Mouse (Mus musculus): ENCODE measurements at regions not wholly inside any gene's neighbourhood (a gene's known extent, or its start where the extent isn't known, plus 50 kb on each side); places are given as distances from the start of the nearest gene placed in this dataset.
A peak's percentile ranks its signal among the peaks of the same experiment; 100 is the strongest.

DNA sequence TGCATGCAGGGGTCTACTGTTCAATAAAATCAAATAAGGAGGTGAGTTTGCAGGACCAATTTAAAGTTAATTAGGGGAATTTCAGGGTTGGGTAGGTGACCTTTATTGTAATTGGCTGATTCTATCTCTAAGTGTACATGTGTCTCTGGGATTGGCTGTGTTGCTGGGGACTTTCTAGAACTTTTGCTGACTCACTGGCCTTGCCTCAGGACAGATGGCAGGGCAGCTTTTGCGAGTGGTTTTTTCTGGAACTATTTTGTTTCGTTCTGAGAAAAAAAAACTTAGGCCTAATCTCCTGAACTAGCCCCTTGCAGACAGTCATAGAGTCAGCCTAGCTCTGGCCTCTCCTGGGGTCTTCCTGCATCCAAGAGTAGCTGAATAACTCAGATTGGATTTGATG is 249.3 kb upstream of the Mdga2 start:
- peaks cover 0 to 12% of the 10 kb centered on the region in 2 experiments; a peak in 1 of 4 replicates for H3K4me1 ChIP-seq (ENCODE audit: control insufficient read depth in 1 of 2, insufficient read depth in 2 of 2)
- H3K4me2 ChIP-seq (ENCODE audit: insufficient read depth, low read depth, poor library complexity, severe bottlenecking) = no peak overlapping the region
- H3K27ac ChIP-seq (ENCODE audit: insufficient read depth, low read depth) = no peak overlapping the region
- in situ Hi-C loops (cut with MboI; ENCODE audit: low pct_ligation_motif_present, low pct_unique_long_range_greater_than_20kb, low sequenced_read_pairs) (no loop called here), dilution Hi-C loops (cut with MboI; ENCODE audit: extremely low pct_ligation_motif_present, extremely low pct_unique_long_range_greater_than_20kb, low sequenced_read_pairs) (no loop called here)
- no peak overlapping the region for H3K4me3 ChIP-seq (replicated peaks in 1 of 3; ENCODE audit: low read depth in 2 of 3, low read length in 2 of 3, poor library complexity in 1 of 3)
- no peaks in the 10 kb centered on the region for H3K9me3 ChIP-seq (replicated peaks; ENCODE audit: low read length)
- H3K9ac ChIP-seq (ENCODE audit: insufficient read depth, low read depth) = no peak overlapping the region
- H3K27me3 ChIP-seq (replicated peaks) = no peaks in the 10 kb centered on the region
- no peaks in the 10 kb centered on the region for H3K36me3 ChIP-seq (replicated peaks in 1 of 2; ENCODE audit: control insufficient read depth in 1 of 2, insufficient read depth in 1 of 2, low read length in 1 of 2)
- TF ChIP-seq JUND (conservative IDR thresholded peaks at IDR 0.05; ENCODE audit: low read depth, low read length) = no peak
- TF ChIP-seq ZMIZ1 (IDR thresholded peaks at IDR 0.05; ENCODE audit: low read depth, low read length) = no peak
- TF ChIP-seq ETS1 (conservative IDR thresholded peaks at IDR 0.05; ENCODE audit: low read depth, low read length) = no peak
- no peak for TF ChIP-seq HCFC1 (IDR thresholded peaks at IDR 0.05; ENCODE audit: low read depth, low read length)
- TF ChIP-seq NRF1 (IDR thresholded peaks at IDR 0.05; ENCODE audit: low read depth, low read length) = no peak
- TF ChIP-seq TBP (conservative IDR thresholded peaks at IDR 0.05; ENCODE audit: low read depth, low read length) = no peak
- no peak for TF ChIP-seq BHLHE40 (IDR thresholded peaks at IDR 0.05; ENCODE audit: low read depth, low read length)
- no peak for TF ChIP-seq KAT2A (IDR thresholded peaks at IDR 0.05; ENCODE audit: insufficient replicate concordance, low read length)
- no peak for TF ChIP-seq ELF1 (IDR thresholded peaks at IDR 0.05; ENCODE audit: low read depth, low read length)
- no peak for TF ChIP-seq GABPA (IDR thresholded peaks at IDR 0.05; ENCODE audit: insufficient replicate concordance, low read depth, low read length)
- TF ChIP-seq UBTF (IDR thresholded peaks at IDR 0.05; ENCODE audit: low read depth, low read length) = no peak
- TF ChIP-seq SMC3 (IDR thresholded peaks at IDR 0.05; ENCODE audit: low read depth, low read length) = no peak
- no peaks in the 10 kb centered on the region for H3K79me2 ChIP-seq (replicated peaks; ENCODE audit: control insufficient read depth, extremely low read depth, insufficient read depth, poor library complexity, severe bottlenecking)
- DNase-seq (ENCODE audit: extremely low read depth) = peak; percentile 39

GRCm38 (mm10) chr12:67471001-67471400 is 248.7 kb upstream of the Mdga2 start:
- dilution Hi-C loops (cut with MboI; ENCODE audit: extremely low pct_ligation_motif_present, extremely low pct_unique_long_range_greater_than_20kb, low sequenced_read_pairs) = no loop called here

More at GRCm38 (mm10) chr12:67471001-67471400, 248.7 kb upstream of the Mdga2 start:
- Histone ChIP-seq H3K36me3 (replicated peaks in 1 of 2; ENCODE audit: control insufficient read depth in 1 of 2, insufficient read depth in 1 of 2, low read length in 1 of 2) (no peaks in the 10 kb centered on the region), H3K79me2 (replicated peaks; ENCODE audit: control insufficient read depth, extremely low read depth, insufficient read depth, poor library complexity, severe bottlenecking) (no peaks in the 10 kb centered on the region), H3K4me3 (replicated peaks in 1 of 3; ENCODE audit: low read depth in 2 of 3, low read length in 2 of 3, poor library complexity in 1 of 3) (no peak overlapping the region), H3K9ac (ENCODE audit: insufficient read depth, low read depth) (no peak overlapping the region), H3K9me3 (replicated peaks; ENCODE audit: low read length) (no peaks in the 10 kb centered on the region), H3K4me2 (ENCODE audit: insufficient read depth, low read depth, poor library complexity, severe bottlenecking) (no peak overlapping the region), H3K27me3 (replicated peaks) (no peaks in the 10 kb centered on the region), H3K27ac (ENCODE audit: insufficient read depth, low read depth) (no peak overlapping the region), H3K4me1 (ENCODE audit: control insufficient read depth in 1 of 2, insufficient read depth in 2 of 2) (peaks cover 0 to 12% of the 10 kb centered on the region in 2 experiments; a peak in 1 of 4 replicates)
- no peak for TF ChIP-seq GABPA (IDR thresholded peaks at IDR 0.05; ENCODE audit: insufficient replicate concordance, low read depth, low read length)
- TF ChIP-seq ETS1 (conservative IDR thresholded peaks at IDR 0.05; ENCODE audit: low read depth, low read length) = no peak
- TF ChIP-seq KAT2A (IDR thresholded peaks at IDR 0.05; ENCODE audit: insufficient replicate concordance, low read length) = no peak
- no peak for TF ChIP-seq RAD21 (IDR thresholded peaks at IDR 0.05; ENCODE audit: low read depth, low read length)
- no peak for TF ChIP-seq CTCF (conservative IDR thresholded peaks at IDR 0.05 in 1 of 2, IDR thresholded peaks at IDR 0.05 in 1 of 2; ENCODE audit: low read depth in 2 of 2, low read length in 2 of 2)
- no peak for TF ChIP-seq MEF2A (IDR thresholded peaks at IDR 0.05; ENCODE audit: borderline replicate concordance, low read depth, low read length)
- TF ChIP-seq TCF12 (IDR thresholded peaks at IDR 0.05; ENCODE audit: low read depth, low read length) = no peak
- TF ChIP-seq ZC3H11A (IDR thresholded peaks at IDR 0.05; ENCODE audit: low read depth, low read length) = no peak
- no peak for TF ChIP-seq CHD1 (IDR thresholded peaks at IDR 0.05; ENCODE audit: low read depth, low read length)
- TF ChIP-seq ELF1 (IDR thresholded peaks at IDR 0.05; ENCODE audit: low read depth, low read length) = no peak
- TF ChIP-seq POLR2AphosphoS2 (IDR thresholded peaks at IDR 0.05; ENCODE audit: low read depth, low read length) = no peak
- no peak for TF ChIP-seq EP300 (IDR thresholded peaks at IDR 0.05; ENCODE audit: low read length)
- TF ChIP-seq TBP (conservative IDR thresholded peaks at IDR 0.05; ENCODE audit: low read depth, low read length) = no peak
- no peak for TF ChIP-seq IRF4 (IDR thresholded peaks at IDR 0.05; ENCODE audit: low read depth, low read length)
- TF ChIP-seq USF2 (conservative IDR thresholded peaks at IDR 0.05; ENCODE audit: low read depth, low read length) = no peak
- TF ChIP-seq SIN3A (IDR thresholded peaks at IDR 0.05; ENCODE audit: low read length) = no peak
- in situ Hi-C loops (cut with MboI; ENCODE audit: low pct_ligation_motif_present, low pct_unique_long_range_greater_than_20kb, low sequenced_read_pairs) = no loop called here
- no peak for DNase-seq (ENCODE audit: extremely low read depth)

All from CH12.LX (cell line).